Mouse (Mus musculus) lung, embryonic 15.5 days (tissue): Measurements from ENCODE around the gene Trim28. TPM values are rescaled to one million over a fixed set of nuclear protein-coding genes. Genes with fewer than 3 reads are reported as not detected.

Source experiments
- ATAC-seq: fragments of 200-750 bp; cut with Nextera tagmentation; 2 replicates; pipeline ENCODE4 v1.8.0; 2017; ENCODE audit warnings: moderate number of reproducible peaks, borderline replicate concordance; ENCODE audit not compliant: low FRiP score, low TSS enrichment; ENCODE audit errors: extremely low read depth
- H3K27ac ChIP-seq: fragments of 300-500 bp; sonication (generic); 2 replicates; pipeline ENCODE4 v1.5.1; 2015; ENCODE audit warnings: moderate library complexity, mild to moderate bottlenecking, inconsistent platforms
- H3K27me3 ChIP-seq: fragments of 300-500 bp; sonication (generic); 2 replicates; pipeline ENCODE4 v1.6.1; 2015; ENCODE audit warnings: inconsistent platforms
- H3K36me3 ChIP-seq: fragments of 300-500 bp; sonication (generic); 2 replicates; pipeline ENCODE4 v1.6.1; 2015; ENCODE audit warnings: inconsistent platforms
- H3K4me1 ChIP-seq: fragments of 300-500 bp; sonication (generic); 2 replicates; pipeline ENCODE4 v1.6.1; 2015; ENCODE audit warnings: inconsistent platforms
- H3K4me2 ChIP-seq: fragments of 300-500 bp; sonication (generic); 2 replicates; pipeline ENCODE4 v1.6.1; 2015; ENCODE audit warnings: inconsistent platforms, mild to moderate bottlenecking, moderate library complexity
- H3K4me3 ChIP-seq: fragments of 300-500 bp; sonication (generic); 2 replicates; pipeline ENCODE4 v1.5.1; 2015; ENCODE audit warnings: mild to moderate bottlenecking, inconsistent platforms
- H3K9ac ChIP-seq: fragments of 300-500 bp; sonication (generic); 2 replicates; pipeline ENCODE4 v1.6.1; 2015; ENCODE audit warnings: inconsistent platforms
- H3K9me3 ChIP-seq: fragments of 300-500 bp; sonication (generic); 2 replicates; pipeline ENCODE4 v1.6.1; 2016; ENCODE audit warnings: inconsistent platforms
- WGBS: fragments of 180-500 bp; shearing (Covaris S2); methylation state at CpG from one replicate; pipeline ENCODE4 v1.1.7; 2015; 5-methylcytosine and 5-hydroxymethylcytosine counted together
- polyA plus RNA-seq: library from polyadenylated mRNA; unstranded; fragments of >200 nt; fragmentation: Nextera tagmentation; extraction: Ambion mirVana; gene quantifications from 2 replicates; pipeline ENCODE4 v1.2.1, GENCODE M21; 2015

Trim28 gene
- polyA plus RNA-seq, 1 experiment from 2014 or later, result 294 TPM

GRCm38 (mm10) chr7:13003380-13003779 is 4.5 kb downstream of the Trim28 start:
- Histone ChIP-seq H3K27me3 (no peaks in the 10 kb centered on the region), H3K4me3 (no peak overlapping the region), H3K9me3 (no peaks in the 10 kb centered on the region), H3K36me3 (peaks cover 34% of the 10 kb centered on the region), H3K4me2 (no peak overlapping the region), H3K4me1 (peaks cover 2% of the 10 kb centered on the region; the same call in 1 of the 2 replicates), H3K27ac (no peak overlapping the region), H3K9ac (no peak overlapping the region)
- 74% methylated on average over 5 of the region's 5 CpGs for WGBS
- ATAC-seq, result no peak

- H3K9me3 ChIP-seq, result no peaks in the 10 kb centered on the region
- H3K36me3 ChIP-seq, result peaks cover 34% of the 10 kb centered on the region
- H3K9ac ChIP-seq, result no peak overlapping the region
- whole genome bisulfite sequencing, result 90% methylated on average over 17 of the region's 17 CpGs
- H3K4me2 ChIP-seq, result no peak overlapping the region
- H3K4me3 ChIP-seq, result no peak overlapping the region
- peaks cover 10% of the 10 kb centered on the region for H3K4me1 ChIP-seq
- no peak for ATAC-seq
- H3K27ac ChIP-seq, result no peak overlapping the region
- no peaks in the 10 kb centered on the region for H3K27me3 ChIP-seq
Measured at GRCm38 (mm10) chr7:13006011-13006410, 7.1 kb downstream of the Trim28 start.

- no peak overlapping the region for H3K9ac ChIP-seq
- H3K4me2 ChIP-seq, result no peak overlapping the region
- H3K4me1 ChIP-seq, result peaks cover 10% of the 10 kb centered on the region
- H3K9me3 ChIP-seq, result no peaks in the 10 kb centered on the region
- no peak overlapping the region for H3K4me3 ChIP-seq
- H3K36me3 ChIP-seq, result peaks cover 34% of the 10 kb centered on the region
- WGBS, result 86% methylated on average over 10 of the region's 10 CpGs
- ATAC-seq, result no peak
- H3K27ac ChIP-seq, result no peak overlapping the region
- no peaks in the 10 kb centered on the region for H3K27me3 ChIP-seq
Measured at GRCm38 (mm10) chr7:13006531-13006930, 7.6 kb downstream of the Trim28 start.

- no peak overlapping the region for H3K4me3 ChIP-seq
- 52% methylated on average over 57 of the region's 57 CpGs for WGBS
Measured at GRCm38 (mm10) chr7:13007341-13008092, 8.6 kb downstream of the Trim28 start.

GRCm38 (mm10) chr7:13009143-13010004 is 10.5 kb downstream of the Trim28 start:
- WGBS, result under 1% methylated on average over 42 of the region's 42 CpGs
- Histone ChIP-seq H3K9me3 (no peaks in the 10 kb centered on the region), H3K27me3 (no peaks in the 10 kb centered on the region), H3K9ac (peak overlapping the region; percentile 86), H3K27ac (peak overlapping the region; percentile 97), H3K4me3 (peak overlapping the region; percentile 74), H3K36me3 (peaks cover 34% of the 10 kb centered on the region), H3K4me1 (peaks cover 10% of the 10 kb centered on the region), H3K4me2 (peak overlapping the region; percentile 84)
- ATAC-seq, result peak; percentile 89

More at GRCm38 (mm10) chr7:13007341-13008092, 8.6 kb downstream of the Trim28 start:
- no peak overlapping the region for H3K4me2 ChIP-seq
- no peaks in the 10 kb centered on the region for H3K27me3 ChIP-seq
- H3K9ac ChIP-seq, result no peak overlapping the region
- peaks cover 10% of the 10 kb centered on the region for H3K4me1 ChIP-seq
- H3K9me3 ChIP-seq, result no peaks in the 10 kb centered on the region
- H3K27ac ChIP-seq, result no peak overlapping the region
- H3K36me3 ChIP-seq, result peaks cover 34% of the 10 kb centered on the region
- no peak for ATAC-seq

- no peaks in the 10 kb centered on the region for H3K27me3 ChIP-seq
- no peak for ATAC-seq
- peak within 1 kb of the TSS; percentile 86 for H3K9ac ChIP-seq
- H3K4me2 ChIP-seq, result peak within 1 kb of the TSS; percentile 84
- peak within 1 kb of the TSS; percentile 97 for H3K27ac ChIP-seq
- peaks cover 27% of the 10 kb centered on the region for H3K36me3 ChIP-seq
- H3K9me3 ChIP-seq, result no peaks in the 10 kb centered on the region
- 10% methylated on average over 26 of the region's 26 CpGs for WGBS
- H3K4me3 ChIP-seq, result peak within 1 kb of the TSS; percentile 74
- peaks cover 10% of the 10 kb centered on the region for H3K4me1 ChIP-seq
Measured at GRCm38 (mm10) chr7:13010005-13010908, 11.3 kb downstream of the Trim28 start, which contains the start of gene Zbtb45. Gene Zbtb45 (minus strand): TSS chr7:13010034.

GRCm38 (mm10) chr7:13013671-13014070 is 14.8 kb downstream of the Trim28 start:
- 72% methylated on average over 4 of the region's 4 CpGs for WGBS
- Histone ChIP-seq H3K4me1 (peaks cover 6% of the 10 kb centered on the region), H3K9me3 (no peaks in the 10 kb centered on the region), H3K27me3 (no peaks in the 10 kb centered on the region), H3K9ac (no peak overlapping the region), H3K27ac (no peak overlapping the region), H3K4me3 (no peak overlapping the region), H3K4me2 (no peak overlapping the region), H3K36me3 (no peaks in the 10 kb centered on the region)
- no peak for ATAC-seq

GRCm38 (mm10) chr7:13014275-13014839 is 15.4 kb downstream of the Trim28 start:
- 38% methylated on average over 6 of the region's 6 CpGs for WGBS
- Histone ChIP-seq H3K4me1 (peaks cover 6% of the 10 kb centered on the region), H3K9me3 (no peaks in the 10 kb centered on the region), H3K4me2 (no peak overlapping the region), H3K27me3 (no peaks in the 10 kb centered on the region), H3K27ac (no peak overlapping the region), H3K4me3 (no peak overlapping the region), H3K36me3 (no peaks in the 10 kb centered on the region), H3K9ac (no peak overlapping the region)
- ATAC-seq, result no peak

GRCm38 (mm10) chr7:13015217-13015616 is 16.3 kb downstream of the Trim28 start:
- no peak for ATAC-seq
- WGBS, result 74% methylated on average over 1 of the region's 1 CpGs

GRCm38 (mm10) chr7:13022773-13023535 is 24.0 kb downstream of the Trim28 start:
- H3K9me3 ChIP-seq, result no peaks in the 10 kb centered on the region
- ATAC-seq, result peak; percentile 70
- peaks cover 19% of the 10 kb centered on the region for H3K36me3 ChIP-seq
- WGBS, result 3% methylated on average over 31 of the region's 31 CpGs
- peak overlapping the region; percentile 96 for H3K4me3 ChIP-seq
- H3K4me2 ChIP-seq, result peak overlapping the region; percentile 81
- peaks cover 20% of the 10 kb centered on the region for H3K4me1 ChIP-seq
- H3K9ac ChIP-seq, result peak overlapping the region; percentile 98
- H3K27me3 ChIP-seq, result no peaks in the 10 kb centered on the region
- peak overlapping the region; percentile 99 for H3K27ac ChIP-seq

More at GRCm38 (mm10) chr7:13015217-13015616, 16.3 kb downstream of the Trim28 start:
- Histone ChIP-seq H3K4me3 (no peak overlapping the region), H3K27me3 (no peaks in the 10 kb centered on the region), H3K4me2 (no peak overlapping the region), H3K36me3 (no peaks in the 10 kb centered on the region), H3K4me1 (peaks cover 6% of the 10 kb centered on the region), H3K9me3 (no peaks in the 10 kb centered on the region), H3K27ac (no peak overlapping the region), H3K9ac (no peak overlapping the region)
